Mouse (Mus musculus) liver, embryonic 14.5 days (tissue): ENCODE measurements around the gene Vwa7. TPM values are rescaled to one million over a fixed set of nuclear protein-coding genes. Genes with fewer than 3 reads are reported as not detected.

Experiments
- ATAC-seq: fragments of 200-750 bp; cut with Nextera tagmentation; 2 replicates; pipeline ENCODE4 v1.8.0; 2017; ENCODE audit warnings: moderate number of reproducible peaks, mild to moderate bottlenecking, moderate library complexity; ENCODE audit not compliant: insufficient read depth
- DNase-seq, 3 experiments: peaks; one replicate each; pipeline ENCODE4 v3.0.0-alpha.2; 2012 to 2013; ENCODE audit warnings: low read depth in 3 of 3, low spot score in 3 of 3
- H3K27ac ChIP-seq: fragments of 300-500 bp; sonication (generic); 2 replicates; pipeline ENCODE4 v1.5.1; 2014; ENCODE audit warnings: moderate library complexity, mild to moderate bottlenecking, control low read depth, inconsistent platforms
- H3K27me3 ChIP-seq: fragments of 300-500 bp; sonication (generic); 2 replicates; pipeline ENCODE4 v1.6.1; 2014; ENCODE audit warnings: mild to moderate bottlenecking, low read length, moderate library complexity; ENCODE audit not compliant: control insufficient read depth, insufficient read depth
- H3K36me3 ChIP-seq: fragments of 300-500 bp; sonication (generic); replicated peaks from 2 replicates; pipeline ENCODE4 v1.6.1; 2014; ENCODE audit warnings: low read depth; ENCODE audit not compliant: control insufficient read depth, insufficient read depth
- H3K4me1 ChIP-seq, 2 experiments: fragments of 200-500 bp in 1 of 2; fragments of 300-500 bp in 1 of 2; sonication (generic) in 1 of 2; replicated peaks; 2 replicates each; pipeline ENCODE4 v1.6.1; 2012 to 2014; ENCODE audit warnings: antibody characterized with exemption in 1 of 2, inconsistent platforms in 1 of 2, low read length in 1 of 2; ENCODE audit not compliant: control insufficient read depth in 2 of 2, insufficient read depth in 2 of 2
- H3K4me2 ChIP-seq: fragments of 300-500 bp; sonication (generic); 2 replicates; pipeline ENCODE4 v1.6.1; 2014; ENCODE audit warnings: low read depth, mild to moderate bottlenecking, control low read depth, moderate library complexity
- H3K4me3 ChIP-seq, 2 experiments: fragments of 200-500 bp in 1 of 2; fragments of 300-500 bp in 1 of 2; sonication (generic) in 1 of 2; 2 replicates each; pipeline ENCODE4 v1.5.1; 2012 to 2014; ENCODE audit warnings: low read depth in 2 of 2, low read length in 2 of 2, mild to moderate bottlenecking in 2 of 2, control low read depth in 1 of 2, inconsistent platforms in 1 of 2, moderate library complexity in 1 of 2; ENCODE audit not compliant: insufficient read depth in 1 of 2
- H3K9ac ChIP-seq: fragments of 300-500 bp; sonication (generic); replicated peaks from 2 replicates; pipeline ENCODE4 v1.6.1; 2014; ENCODE audit warnings: mild to moderate bottlenecking, control low read depth, moderate library complexity
- H3K9me3 ChIP-seq: fragments of 300-500 bp; sonication (generic); 2 replicates; pipeline ENCODE4 v1.6.1; 2016; ENCODE audit warnings: low read length, mixed read lengths; ENCODE audit not compliant: control insufficient read depth
- CTCF ChIP-seq: IDR thresholded peaks from 2 replicates; pipeline ENCODE4 v1.5.1; 2016; ENCODE audit warnings: antibody characterized with exemption, low read depth, control low read depth
- EP300 ChIP-seq: IDR thresholded peaks from 2 replicates; pipeline ENCODE4 v1.6.1; 2016; ENCODE audit warnings: antibody characterized with exemption, low read depth
- WGBS: fragments of 180-500 bp; shearing (Covaris S2); extraction: QIAGEN DNeasy Blood & Tissue Kit; methylation state at CpG from one replicate; pipeline ENCODE4 v1.1.7; 2014; ENCODE audit not compliant: insufficient replicate concordance; 5-methylcytosine and 5-hydroxymethylcytosine counted together
- polyA plus RNA-seq, 2 experiments: library from polyadenylated mRNA; depleted of rRNA in 1 of 2; stranded (reverse) in 1 of 2; unstranded in 1 of 2; fragments of >200 nt; fragmentation: Nextera tagmentation in 1 of 2; extraction: Ambion mirVana in 1 of 2; gene quantifications; 2 replicates each; pipeline versions ENCODE4 v1.2.1 to v1.2.3; 2012 to 2014

The Vwa7 gene
- polyA plus RNA-seq, 2 experiments: 0.18 TPM; not detected in 1

- peaks cover 4% of the 10 kb centered on the region for H3K27me3 ChIP-seq
- WGBS: under 1% methylated on average over 57 of the region's 57 CpGs
- peaks cover 4 to 8% of the 10 kb centered on the region in 2 experiments; a peak in 3 of 4 replicates for H3K4me1 ChIP-seq
- no peak for DNase-seq
- H3K27ac ChIP-seq: no peak within 1 kb of the TSS
- peak within 1 kb of the TSS; percentile 49 to 60 for H3K4me3 ChIP-seq
- peak within 1 kb of the TSS; percentile 35 for H3K9ac ChIP-seq
- H3K9me3 ChIP-seq: no peaks in the 10 kb centered on the region
- peak; percentile 70 for ATAC-seq
- peak within 1 kb of the TSS; percentile 86 for H3K4me2 ChIP-seq
- TF ChIP-seq CTCF (peak; percentile 93), EP300 (0 out of 2 replicates have a peak, but pooled peaks have one; percentile 6)
- H3K36me3 ChIP-seq: peaks cover 18% of the 10 kb centered on the region
These were observed 42.8 kb downstream of the Vwa7 start, which contains the start of gene Ddah2 for GRCm38 (mm10) chr17:35058911-35059892. TSS of gene Ddah2 (plus strand) at chr17:35059035.

- Histone ChIP-seq H3K4me3 (peak overlapping the region; percentile 49 to 60; a peak in 3 of 4 replicates), H3K4me1 (peaks cover 10 to 12% of the 10 kb centered on the region in 2 experiments), H3K27me3 (peaks cover 13% of the 10 kb centered on the region), H3K9me3 (no peaks in the 10 kb centered on the region), H3K36me3 (peaks cover 12% of the 10 kb centered on the region), H3K9ac (no peak overlapping the region), H3K27ac (no peak overlapping the region), H3K4me2 (peak overlapping the region; percentile 86)
- 43% methylated on average over 14 of the region's 14 CpGs for WGBS
- no peak for TF ChIP-seq CTCF
- no peak for TF ChIP-seq EP300
- DNase-seq (no peak), ATAC-seq (no peak)
These were observed 43.7 kb downstream of the Vwa7 start for GRCm38 (mm10) chr17:35060071-35060470.

GRCm38 (mm10) chr17:35060737-35061297 is 44.4 kb downstream of the Vwa7 start:
- H3K27me3 ChIP-seq: peaks cover 20% of the 10 kb centered on the region
- ATAC-seq: no peak
- H3K27ac ChIP-seq: no peak overlapping the region
- H3K9ac ChIP-seq: no peak overlapping the region
- H3K36me3 ChIP-seq: peaks cover 6% of the 10 kb centered on the region
- no peak for DNase-seq
- TF ChIP-seq EP300 (no peak), CTCF (no peak)
- peaks cover 11 to 15% of the 10 kb centered on the region in 2 experiments for H3K4me1 ChIP-seq
- WGBS: 61% methylated on average over 22 of the region's 22 CpGs
- no peaks in the 10 kb centered on the region for H3K9me3 ChIP-seq
- no peak overlapping the region for H3K4me3 ChIP-seq
- H3K4me2 ChIP-seq: no peak overlapping the region

GRCm38 (mm10) chr17:35061299-35061698 is 44.9 kb downstream of the Vwa7 start:
- Histone ChIP-seq H3K27ac (no peak overlapping the region), H3K4me1 (peaks cover 10 to 15% of the 10 kb centered on the region in 2 experiments), H3K4me3 (no peak overlapping the region), H3K9ac (no peak overlapping the region), H3K27me3 (peaks cover 25% of the 10 kb centered on the region), H3K4me2 (no peak overlapping the region), H3K9me3 (no peaks in the 10 kb centered on the region), H3K36me3 (peaks cover 2% of the 10 kb centered on the region)
- DNase-seq (no peak), ATAC-seq (no peak)
- WGBS: 72% methylated on average over 8 of the region's 8 CpGs
- TF ChIP-seq CTCF: no peak
- TF ChIP-seq EP300: no peak

GRCm38 (mm10) chr17:35063466-35063865 is 47.1 kb downstream of the Vwa7 start:
- no peak for DNase-seq
- TF ChIP-seq EP300 (no peak), CTCF (no peak)
- no peaks in the 10 kb centered on the region for H3K9me3 ChIP-seq
- H3K36me3 ChIP-seq: no peaks in the 10 kb centered on the region
- ATAC-seq: no peak
- H3K4me3 ChIP-seq: no peak overlapping the region
- no peak overlapping the region for H3K4me2 ChIP-seq
- WGBS: 79% methylated on average over 3 of the region's 3 CpGs
- no peak overlapping the region for H3K9ac ChIP-seq
- no peak overlapping the region for H3K27ac ChIP-seq
- H3K27me3 ChIP-seq: peaks cover 41% of the 10 kb centered on the region
- peaks cover 13 to 15% of the 10 kb centered on the region in 2 experiments for H3K4me1 ChIP-seq
